Mouse (Mus musculus) spleen, postnatal 10 days (tissue): ENCODE results near the gene Cox4i1.

ENCODE experiments used
- DNase-seq, 2 experiments: peaks; one replicate each; pipeline ENCODE4 v3.0.0; 2021 to 2022; ENCODE audit warnings: low spot score in 2 of 2

The Cox4i1 gene

GRCm38 (mm10) chr8:120667561-120668373 lies at the start of gene Cox4i1, which contains the start of gene Gm27021:
Gene Cox4i1, plus strand, starts transcription at chr8:120668222.
Gene Gm27021, minus strand, starts transcription at chr8:120668079.
- DNase-seq, result peak; percentile 90 to 98

DNA sequence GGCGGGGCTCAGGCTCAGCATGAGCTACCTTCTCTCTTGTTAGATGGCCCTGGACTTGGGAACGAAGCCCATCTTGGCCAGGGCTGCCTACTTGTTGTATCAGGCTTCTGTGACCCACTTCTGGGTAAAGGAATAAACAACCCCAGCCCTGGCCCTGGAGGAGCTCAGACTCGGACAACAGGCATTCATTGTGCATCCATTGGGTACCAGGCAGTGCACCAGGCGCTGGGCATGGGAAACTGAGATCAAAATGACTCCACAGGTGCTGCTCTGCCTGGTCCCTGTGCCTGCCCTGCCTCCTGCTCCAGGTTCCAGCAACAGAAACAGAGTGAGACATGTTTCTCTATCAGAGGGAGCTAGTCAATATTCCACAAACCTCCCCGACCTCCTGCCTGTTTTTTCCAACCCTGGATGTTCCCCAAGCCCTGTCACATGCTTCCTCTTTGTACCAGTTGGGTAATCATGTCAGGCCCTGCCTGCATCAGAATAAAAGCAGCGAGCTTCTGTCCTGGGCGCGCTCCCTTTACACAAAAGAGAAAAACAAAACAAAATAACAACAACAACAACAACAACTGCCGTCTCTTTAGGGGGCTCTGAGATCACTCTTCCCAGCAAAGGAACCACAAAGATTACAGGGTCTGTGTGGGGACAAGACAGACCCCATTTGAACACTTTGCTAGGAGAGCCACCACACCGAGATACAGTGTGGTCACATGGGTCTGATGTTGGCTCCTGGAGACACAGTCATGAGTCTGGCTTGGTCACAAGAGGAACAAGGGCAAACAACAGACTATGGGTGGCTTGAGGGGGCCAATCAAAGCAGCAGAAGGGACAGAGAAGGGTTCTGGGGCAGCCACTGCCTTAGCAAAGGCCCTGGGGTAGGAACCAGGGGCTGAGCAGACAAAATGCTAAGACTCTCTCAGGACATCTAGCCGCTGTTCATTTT lies 48.5 kb upstream of the Cox4i1 start:
- DNase-seq, result no peak

DNA sequence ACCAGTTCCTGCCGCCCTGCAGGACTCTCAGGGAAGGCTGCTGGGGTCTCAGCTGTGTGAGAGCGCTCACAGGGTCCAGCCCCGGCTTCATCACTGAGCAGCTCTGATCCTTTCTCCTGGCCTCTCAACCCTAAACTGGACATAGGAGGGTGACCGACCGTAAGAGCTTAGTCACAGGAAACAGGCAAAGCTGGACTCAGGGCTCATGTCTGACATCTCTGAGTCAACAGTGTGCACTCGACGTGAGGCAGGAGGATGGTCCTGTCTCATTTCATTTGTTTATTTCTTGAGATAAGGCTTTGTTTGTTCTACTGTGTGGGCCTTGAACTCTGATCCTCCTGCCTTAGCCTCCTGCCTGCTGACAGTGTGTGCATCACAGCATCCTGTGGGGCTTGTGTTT lies 47.6 kb upstream of the Cox4i1 start:
- DNase-seq, result no peak

GRCm38 (mm10) chr8:120622161-120622560 lies 45.9 kb upstream of the Cox4i1 start:
- DNase-seq, result no peak

DNA sequence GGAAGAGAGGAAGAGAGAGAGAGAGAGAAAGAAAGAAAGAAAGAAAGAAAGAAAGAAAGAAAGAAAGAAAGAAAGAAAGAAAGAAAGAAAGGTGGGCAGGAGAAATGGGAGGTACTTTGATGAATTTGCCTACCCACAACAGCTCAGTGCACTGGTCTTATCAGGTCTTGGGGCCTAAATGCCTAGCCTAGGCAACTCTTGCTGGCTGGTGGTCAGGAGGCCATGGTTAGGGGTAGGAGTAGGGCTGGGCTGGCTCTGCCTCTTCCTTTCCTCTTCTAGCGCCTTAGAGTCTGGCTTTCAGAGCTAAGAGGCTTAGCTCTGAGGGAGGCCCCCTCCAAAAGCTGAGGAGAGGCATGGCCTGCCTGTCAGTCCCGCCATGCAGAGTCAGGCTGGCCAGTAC lies 44.4 kb upstream of the Cox4i1 start:
- DNase-seq, result no peak

- no peak for DNase-seq
Observed at GRCm38 (mm10) chr8:120626461-120626860, 41.6 kb upstream of the Cox4i1 start.

- DNase-seq, result no peak
Observed at GRCm38 (mm10) chr8:120627298-120627697, 40.7 kb upstream of the Cox4i1 start.

GRCm38 (mm10) chr8:120630031-120630430 lies 38.0 kb upstream of the Cox4i1 start:
- no peak for DNase-seq

- DNase-seq, result no peak
Observed at GRCm38 (mm10) chr8:120630848-120631247, 37.2 kb upstream of the Cox4i1 start.

GRCm38 (mm10) chr8:120631441-120632375 lies 36.3 kb upstream of the Cox4i1 start:
- DNase-seq, result no peak

GRCm38 (mm10) chr8:120632969-120633664 lies 34.9 kb upstream of the Cox4i1 start:
- DNase-seq, result no peak

DNA sequence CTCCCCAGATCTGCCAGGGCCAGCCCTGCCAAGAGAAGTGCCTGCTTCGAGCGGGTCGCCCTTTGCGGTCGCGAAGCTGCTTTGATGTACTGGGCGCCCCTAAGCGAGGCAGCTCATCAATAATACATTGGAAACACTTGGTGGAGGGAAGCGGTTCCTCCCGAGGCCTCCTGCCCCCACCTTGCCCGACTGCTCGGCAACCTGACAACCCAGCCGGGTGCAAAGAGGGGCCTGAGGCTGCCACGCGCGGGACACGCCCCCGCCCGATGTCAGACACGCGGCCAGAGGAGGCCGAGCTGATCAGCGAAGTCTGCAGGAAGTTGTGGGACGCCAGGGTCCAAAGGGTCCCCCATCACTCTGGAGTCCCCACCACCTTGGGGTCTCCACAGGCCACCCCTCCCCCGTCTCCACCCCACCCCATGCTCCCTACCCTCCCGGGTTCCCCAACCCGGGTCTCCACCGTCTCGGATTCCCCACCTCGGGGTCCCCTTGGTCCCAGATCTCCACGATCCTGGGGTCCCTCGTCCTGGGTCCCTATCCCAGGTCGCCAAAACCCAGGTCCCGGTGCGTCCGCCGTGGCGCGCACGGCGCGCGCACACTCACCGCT lies 34.3 kb upstream of the Cox4i1 start:
- DNase-seq, result no peak

DNA sequence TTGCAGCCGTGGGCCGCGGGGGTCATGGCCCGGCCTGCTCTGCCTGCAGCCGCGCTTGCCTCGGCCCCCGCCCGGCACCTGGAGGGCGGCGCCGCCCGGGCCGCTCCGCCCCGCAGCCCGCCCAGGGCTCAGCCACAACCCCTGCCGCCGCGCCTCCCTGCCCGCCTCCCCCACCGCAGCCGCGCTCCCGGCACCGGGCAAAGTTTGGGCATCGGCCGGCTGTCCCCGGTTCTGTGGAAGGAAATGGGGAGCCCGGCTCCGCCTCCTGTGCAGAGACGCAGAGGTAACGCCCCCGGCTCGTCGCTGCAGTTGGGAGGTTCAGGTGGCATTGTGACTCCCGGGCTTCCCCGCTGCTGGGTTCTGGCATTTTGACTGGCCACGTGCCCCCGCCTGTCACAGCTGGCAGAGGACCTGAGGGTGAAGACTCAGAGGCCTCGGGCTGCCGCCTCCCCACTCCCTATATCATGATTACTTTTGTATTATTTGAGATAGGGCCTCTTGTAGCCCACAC lies 33.6 kb upstream of the Cox4i1 start:
- DNase-seq, result peak; percentile 29 to 45

DNA sequence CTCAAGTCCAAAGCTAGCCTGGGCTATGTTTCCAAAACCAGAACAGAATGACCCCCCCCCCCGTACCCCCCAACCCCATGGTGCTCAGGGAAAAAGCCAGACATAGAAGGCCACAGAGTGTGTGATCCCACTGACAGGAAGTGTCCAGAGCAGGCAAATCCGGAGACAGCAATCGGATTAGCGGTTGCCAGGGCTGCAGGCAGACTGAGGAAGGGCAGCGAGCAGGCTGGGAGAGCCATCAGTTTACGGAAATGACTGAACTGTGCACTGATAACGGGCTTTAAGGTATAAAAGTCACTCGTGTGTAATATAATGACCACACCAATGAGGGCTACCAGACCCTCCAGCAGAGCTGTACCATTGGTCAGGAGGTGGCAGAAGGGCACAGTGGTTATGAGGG lies 26.8 kb upstream of the Cox4i1 start:
- DNase-seq, result no peak

DNA sequence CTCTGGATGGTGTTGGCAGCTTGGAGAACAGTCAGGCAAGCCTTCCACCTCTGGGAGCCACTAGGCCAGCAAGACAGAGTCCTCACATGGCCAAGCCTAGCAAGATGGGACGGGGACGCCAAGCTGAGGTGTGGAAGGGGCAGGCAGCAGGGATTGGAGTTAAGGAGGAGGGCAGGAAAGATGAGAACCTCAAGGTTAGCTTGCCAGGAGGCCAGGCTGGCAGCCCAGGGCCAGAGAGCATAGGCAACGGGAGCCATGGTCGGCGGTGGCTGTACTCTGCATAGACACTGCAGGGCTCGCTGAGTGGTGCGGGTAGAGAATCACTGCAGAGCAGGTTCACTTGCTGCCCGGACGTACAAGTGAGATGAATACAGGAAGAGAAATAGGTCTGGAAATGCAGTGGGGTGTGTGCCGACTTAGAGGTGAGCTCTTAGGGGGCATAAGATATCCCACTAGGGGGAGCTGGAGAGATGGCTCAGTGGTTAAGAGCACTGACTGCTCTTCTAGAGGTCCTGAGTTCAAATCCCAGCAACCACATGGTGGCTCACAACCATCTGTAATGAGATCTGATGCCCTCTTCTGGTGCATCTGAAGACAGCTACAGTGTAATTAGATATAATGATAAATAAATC lies 25.9 kb upstream of the Cox4i1 start:
- no peak for DNase-seq

DNA sequence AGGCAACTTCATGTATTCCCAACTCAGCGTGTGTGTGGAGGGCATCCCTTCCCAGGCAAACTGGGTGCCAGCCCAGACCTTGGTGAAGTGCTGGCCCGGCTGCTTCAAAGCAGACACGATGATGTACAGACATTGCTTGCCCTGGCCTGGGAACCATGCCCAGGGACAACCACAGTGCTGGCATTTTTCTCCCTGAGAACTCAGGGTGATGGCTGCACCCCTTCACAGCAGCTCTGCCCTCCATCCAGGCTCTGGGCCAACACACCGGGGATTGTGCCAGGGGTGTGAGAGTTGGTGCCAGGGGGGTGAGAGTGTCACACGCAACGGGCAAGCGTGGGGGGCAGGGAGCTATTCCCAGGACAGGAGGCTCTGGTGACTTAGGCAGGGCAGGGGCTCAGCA lies 23.4 kb upstream of the Cox4i1 start:
- DNase-seq, result no peak

DNA sequence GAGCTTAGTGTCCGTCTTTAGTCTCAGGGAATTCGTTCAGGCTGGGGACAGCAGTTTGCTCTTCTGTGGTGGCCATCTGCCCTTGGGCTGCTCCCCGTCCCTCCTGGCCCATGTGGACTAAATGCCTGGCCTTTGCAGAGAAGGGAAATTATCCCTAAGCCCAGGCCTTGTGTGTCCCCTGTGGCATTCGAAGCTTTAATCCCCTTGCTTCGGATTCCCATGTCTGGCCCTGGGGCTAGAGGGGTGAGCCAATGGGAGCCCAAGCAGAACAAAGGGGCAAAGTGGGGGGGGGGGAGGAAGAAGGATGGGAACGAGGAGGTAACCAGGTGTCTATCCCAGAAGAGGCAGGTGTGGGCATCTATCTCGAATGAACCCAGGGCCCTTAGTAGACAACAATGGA lies 20.5 kb upstream of the Cox4i1 start, which contains the start of gene 1190005I06Rik:
Gene 1190005I06Rik, minus strand, starts transcription at position 101 of the 400 bp plus-strand sequence.
- DNase-seq, result no peak

- no peak for DNase-seq
Observed at GRCm38 (mm10) chr8:120656322-120657052, 11.5 kb upstream of the Cox4i1 start.

DNA sequence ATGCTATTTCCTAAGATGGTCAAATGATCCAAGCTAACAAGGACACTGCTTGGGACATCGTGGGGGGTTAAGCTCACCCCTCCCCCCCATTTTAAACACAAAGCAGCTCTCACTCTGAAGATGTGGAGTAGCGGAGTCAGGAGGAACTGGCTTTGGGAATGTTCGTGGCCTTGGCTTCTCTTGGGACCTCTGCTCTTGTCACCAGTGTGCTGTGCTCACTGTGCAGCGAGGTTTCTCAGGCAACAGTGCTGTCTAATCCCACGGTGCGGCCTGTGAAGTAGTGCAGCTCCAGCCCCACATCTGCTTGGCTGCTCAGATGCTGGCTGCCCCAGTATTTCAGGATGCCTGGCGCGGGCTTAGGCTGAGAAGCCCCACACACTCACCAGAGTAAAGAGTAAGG lies 10.6 kb upstream of the Cox4i1 start:
- DNase-seq, result no peak
